Mouse (Mus musculus) midbrain, embryonic 16.5 days (tissue): ENCODE measurements at regions not wholly inside any gene's neighbourhood (a gene's known extent, or its start where the extent isn't known, plus 50 kb on each side); places are given as distances from the start of the nearest gene placed in this dataset.
"Not testable (repeated sequence)": the region's sequence is repeated elsewhere in the genome, so short reads cannot be mapped to it uniquely, and the experiment has no call there.

ENCODE experiments used
- ATAC-seq: fragments of 200-750 bp; cut with Nextera tagmentation; 2 replicates; pipeline ENCODE4 v1.8.0; 2017; ENCODE audit warnings: moderate TSS enrichment
- H3K27ac ChIP-seq: fragments of 300-500 bp; sonication (generic); 2 replicates; pipeline ENCODE4 v1.5.1; 2014; ENCODE audit warnings: mild to moderate bottlenecking, low read length, mixed read lengths
- H3K27me3 ChIP-seq: fragments of 300-500 bp; sonication (generic); 2 replicates; pipeline ENCODE4 v1.6.1; 2014; ENCODE audit warnings: low read depth, low read length, mixed read lengths; ENCODE audit not compliant: control insufficient read depth, insufficient read depth
- H3K36me3 ChIP-seq: fragments of 300-500 bp; sonication (generic); 2 replicates; pipeline ENCODE4 v1.6.1; 2014; ENCODE audit warnings: mild to moderate bottlenecking, low read length, moderate library complexity, mixed read lengths; ENCODE audit not compliant: control insufficient read depth, insufficient read depth
- H3K4me1 ChIP-seq: fragments of 300-500 bp; sonication (generic); 2 replicates; pipeline ENCODE4 v1.6.1; 2014; ENCODE audit warnings: mild to moderate bottlenecking, low read length, mixed read lengths; ENCODE audit not compliant: control insufficient read depth, insufficient read depth
- H3K4me2 ChIP-seq: fragments of 300-500 bp; sonication (generic); 2 replicates; pipeline ENCODE4 v1.6.1; 2014; ENCODE audit warnings: mild to moderate bottlenecking, low read length, mixed read lengths
- H3K4me3 ChIP-seq: fragments of 300-500 bp; sonication (generic); 2 replicates; pipeline ENCODE4 v1.5.1; 2014; ENCODE audit warnings: low read depth, mild to moderate bottlenecking, low read length, moderate library complexity, mixed read lengths
- H3K9ac ChIP-seq: fragments of 300-500 bp; sonication (generic); 2 replicates; pipeline ENCODE4 v1.6.1; 2014; ENCODE audit warnings: low read depth, low read length, mixed read lengths
- H3K9me3 ChIP-seq: fragments of 300-500 bp; sonication (generic); replicated peaks from 2 replicates; pipeline ENCODE4 v1.6.1; 2014; ENCODE audit warnings: mild to moderate bottlenecking, low read length, mixed read lengths; ENCODE audit not compliant: control insufficient read depth, poor library complexity, severe bottlenecking
- WGBS: fragments of 180-500 bp; shearing (Covaris S2); extraction: QIAGEN DNeasy Blood & Tissue Kit; methylation state at CpG from one replicate; pipeline ENCODE4 v1.1.7; 2014; 5-methylcytosine and 5-hydroxymethylcytosine counted together

DNA sequence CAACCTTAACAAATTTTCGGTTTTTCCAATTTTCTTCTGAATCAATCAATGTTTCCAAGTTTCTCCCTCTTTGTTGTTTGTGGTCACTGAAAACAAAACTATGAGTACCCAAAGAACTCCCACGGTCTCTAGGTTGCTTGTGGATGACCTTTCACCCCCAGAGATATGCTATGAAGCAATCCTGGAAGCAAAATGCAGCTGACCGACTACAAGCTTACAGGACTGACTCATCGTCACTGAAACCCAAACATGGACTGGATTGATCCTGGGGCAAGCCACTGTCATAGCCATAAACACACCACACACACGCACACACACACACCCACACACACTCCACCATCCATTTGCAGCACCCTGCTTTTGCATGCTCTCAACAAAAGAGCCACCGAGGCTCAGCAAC lies 134.7 kb upstream of the Fam3c start:
- WGBS: 88% methylated on average over 6 of the region's 6 CpGs
- Histone ChIP-seq H3K9ac (no peak overlapping the region), H3K4me3 (no peak overlapping the region), H3K4me2 (no peak overlapping the region), H3K27me3 (no peaks in the 10 kb centered on the region), H3K36me3 (no peaks in the 10 kb centered on the region), H3K27ac (no peak overlapping the region), H3K4me1 (no peaks in the 10 kb centered on the region), H3K9me3 (no peaks in the 10 kb centered on the region)
- no peak for ATAC-seq

DNA sequence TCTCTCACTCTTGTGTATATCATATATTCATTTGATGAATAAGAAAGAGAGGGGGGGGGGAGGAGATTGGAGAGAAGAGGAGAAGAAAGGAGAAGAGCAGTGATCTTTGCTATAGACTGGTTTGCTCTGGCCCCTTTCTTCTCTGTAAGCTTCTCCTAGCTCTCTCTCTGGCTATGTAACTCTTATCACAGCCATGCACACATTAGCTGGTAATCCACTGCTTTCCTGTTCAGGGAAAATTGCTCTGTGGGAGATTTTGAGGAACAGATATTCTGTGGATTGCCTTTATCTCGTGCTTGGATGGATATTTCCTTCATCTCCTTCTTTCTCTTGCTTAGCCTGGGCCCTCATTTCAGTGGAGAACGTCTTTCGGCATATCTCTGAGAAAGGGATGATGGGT lies 131.4 kb upstream of the Fam3c start:
- H3K27ac ChIP-seq: no peak overlapping the region
- no peak overlapping the region for H3K4me2 ChIP-seq
- H3K4me3 ChIP-seq: no peak overlapping the region
- no peak overlapping the region for H3K9ac ChIP-seq
- H3K27me3 ChIP-seq: no peaks in the 10 kb centered on the region
- H3K36me3 ChIP-seq: no peaks in the 10 kb centered on the region
- 71% methylated on average over 3 of the region's 3 CpGs for WGBS
- ATAC-seq: no peak
- H3K9me3 ChIP-seq: no peaks in the 10 kb centered on the region
- H3K4me1 ChIP-seq: no peaks in the 10 kb centered on the region

DNA sequence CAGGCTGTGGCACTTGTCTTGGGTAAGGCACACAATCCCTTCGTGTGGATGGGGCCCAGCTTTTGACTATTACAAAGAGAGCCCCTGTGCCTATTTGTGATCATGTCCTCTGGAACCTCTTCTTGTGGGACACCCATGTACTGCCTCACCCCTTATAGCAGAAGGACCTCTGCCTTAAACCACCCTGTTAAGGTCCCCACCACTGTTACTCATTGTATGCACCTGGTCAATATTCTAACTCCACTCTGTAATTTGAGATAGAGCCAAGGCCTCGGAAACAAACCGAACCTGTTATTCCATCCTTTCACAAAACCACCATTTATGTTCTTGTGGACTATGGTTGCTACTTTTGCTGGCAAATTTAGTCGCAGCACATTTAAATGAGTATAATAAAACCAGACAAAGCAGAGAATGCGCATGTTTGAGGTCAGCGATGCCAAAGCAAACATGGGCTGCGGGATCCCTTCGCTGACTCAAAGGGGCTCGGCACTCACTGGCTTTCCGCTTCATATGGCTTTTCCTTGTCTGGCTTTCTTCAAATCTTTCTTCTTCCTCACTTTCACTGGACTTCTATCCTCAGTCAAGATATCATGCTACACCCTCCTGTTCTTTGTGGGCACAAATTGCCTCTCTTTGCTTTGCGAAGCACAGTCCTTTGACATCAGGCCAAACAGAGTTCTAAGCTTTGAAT lies 129.9 kb upstream of the Fam3c start:
- no peak overlapping the region for H3K4me3 ChIP-seq
- no peaks in the 10 kb centered on the region; the same call in 1 of the 2 replicates for H3K9me3 ChIP-seq
- no peaks in the 10 kb centered on the region for H3K36me3 ChIP-seq
- no peak overlapping the region for H3K27ac ChIP-seq
- no peak overlapping the region for H3K9ac ChIP-seq
- H3K27me3 ChIP-seq: no peaks in the 10 kb centered on the region
- 78% methylated on average over 11 of the region's 11 CpGs for WGBS
- no peaks in the 10 kb centered on the region for H3K4me1 ChIP-seq
- H3K4me2 ChIP-seq: no peak overlapping the region
- ATAC-seq: no peak

DNA sequence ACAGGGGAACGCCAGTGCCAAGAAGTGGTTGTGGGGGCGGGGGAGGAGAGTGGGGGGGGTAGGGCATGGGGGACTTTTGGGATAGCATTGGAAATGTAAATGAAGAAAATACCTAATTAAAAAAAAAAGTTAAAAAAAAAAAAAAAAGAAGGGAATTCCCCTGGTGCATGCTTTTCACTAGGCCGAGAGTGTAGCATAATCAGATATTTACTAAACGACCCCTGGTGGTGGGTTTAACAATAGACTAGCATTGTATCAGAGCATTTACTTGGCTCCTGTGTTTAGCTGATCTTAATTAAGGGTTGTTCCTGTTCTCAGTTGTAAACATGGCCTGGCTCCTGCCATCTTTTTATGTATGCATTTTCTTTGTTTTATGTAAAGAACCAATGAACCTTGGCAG lies 126.2 kb upstream of the Fam3c start:
- ATAC-seq, H3K4me2 ChIP-seq, H3K9me3 ChIP-seq, H3K9ac ChIP-seq, H3K4me3 ChIP-seq, H3K36me3 ChIP-seq, H3K27ac ChIP-seq, H3K27me3 ChIP-seq, H3K4me1 ChIP-seq: not testable (repeated sequence)
- 86% methylated on average over 4 of the region's 4 CpGs for WGBS

DNA sequence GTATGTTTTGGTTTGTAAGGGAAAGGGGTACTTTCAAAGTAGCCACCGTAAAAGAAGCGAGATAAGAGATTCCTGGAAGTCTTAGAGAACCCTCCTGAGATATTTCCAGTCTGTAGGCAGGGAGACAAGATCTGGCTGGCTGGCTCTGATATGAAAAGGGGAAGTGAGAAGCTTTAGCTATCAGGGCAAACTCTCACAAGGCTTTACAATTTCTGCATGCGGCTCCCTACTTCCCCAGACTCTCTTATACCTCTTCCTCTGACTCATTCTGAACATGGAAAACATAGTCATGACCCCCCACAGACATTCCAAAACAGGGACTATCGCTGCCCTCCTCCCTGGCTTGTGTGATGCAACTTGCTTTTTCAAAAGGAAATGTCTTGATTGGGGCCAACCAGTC lies 118.6 kb upstream of the Fam3c start:
- Histone ChIP-seq H3K4me1 (no peaks in the 10 kb centered on the region), H3K4me2 (no peak overlapping the region), H3K27me3 (no peaks in the 10 kb centered on the region), H3K9me3 (no peaks in the 10 kb centered on the region), H3K9ac (no peak overlapping the region), H3K27ac (no peak overlapping the region), H3K36me3 (no peaks in the 10 kb centered on the region), H3K4me3 (no peak overlapping the region)
- 94% methylated on average over 4 of the region's 4 CpGs for WGBS
- no peak for ATAC-seq

DNA sequence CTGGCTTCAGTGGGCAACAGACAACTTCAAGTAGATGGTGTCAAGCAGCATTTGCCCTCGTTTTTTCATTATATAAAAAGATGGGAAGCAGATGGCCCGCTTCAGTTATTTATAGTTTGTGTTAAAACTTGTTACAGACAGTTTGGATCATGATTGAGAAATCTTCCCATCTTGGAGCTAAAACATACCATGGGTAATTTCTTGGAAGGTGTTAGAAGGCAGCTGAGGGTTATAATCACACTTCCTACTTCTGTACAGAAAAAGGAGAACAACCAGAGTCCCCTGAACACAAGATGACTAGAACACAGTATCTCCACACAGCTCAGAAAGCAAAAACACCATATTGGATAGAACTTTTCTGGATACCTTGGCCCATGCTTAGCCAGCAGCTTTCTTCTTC lies 118.0 kb upstream of the Fam3c start:
- H3K9me3 ChIP-seq: no peaks in the 10 kb centered on the region
- ATAC-seq: no peak
- no peaks in the 10 kb centered on the region for H3K4me1 ChIP-seq
- no peak overlapping the region for H3K27ac ChIP-seq
- no peaks in the 10 kb centered on the region for H3K27me3 ChIP-seq
- H3K9ac ChIP-seq: no peak overlapping the region
- 80% methylated on average over 2 of the region's 2 CpGs for WGBS
- no peak overlapping the region for H3K4me3 ChIP-seq
- H3K4me2 ChIP-seq: no peak overlapping the region
- no peaks in the 10 kb centered on the region for H3K36me3 ChIP-seq

DNA sequence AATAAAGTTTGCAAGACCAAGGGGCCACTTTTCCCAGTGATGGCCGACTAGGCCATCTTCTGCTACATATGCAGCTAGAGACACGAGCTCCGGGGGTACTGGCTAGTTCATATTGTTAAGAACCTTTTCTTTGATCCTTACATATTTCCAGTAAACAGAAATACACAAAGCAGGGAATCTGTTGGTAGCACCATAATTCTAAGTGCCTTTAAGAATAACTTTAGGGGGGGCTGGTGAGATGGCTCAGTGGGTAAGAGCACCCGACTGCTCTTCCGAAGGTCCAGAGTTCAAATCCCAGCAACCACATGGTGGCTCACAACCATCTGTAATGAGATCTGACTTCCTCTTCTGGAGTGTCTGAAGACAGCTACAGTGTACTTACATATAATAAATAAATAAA lies 116.4 kb upstream of the Fam3c start:
- H3K4me3 ChIP-seq, H3K4me2 ChIP-seq, H3K27me3 ChIP-seq, H3K27ac ChIP-seq, H3K9ac ChIP-seq, H3K9me3 ChIP-seq, H3K36me3 ChIP-seq, ATAC-seq, H3K4me1 ChIP-seq: not testable (repeated sequence)
- WGBS: 90% methylated on average over 5 of the region's 5 CpGs

DNA sequence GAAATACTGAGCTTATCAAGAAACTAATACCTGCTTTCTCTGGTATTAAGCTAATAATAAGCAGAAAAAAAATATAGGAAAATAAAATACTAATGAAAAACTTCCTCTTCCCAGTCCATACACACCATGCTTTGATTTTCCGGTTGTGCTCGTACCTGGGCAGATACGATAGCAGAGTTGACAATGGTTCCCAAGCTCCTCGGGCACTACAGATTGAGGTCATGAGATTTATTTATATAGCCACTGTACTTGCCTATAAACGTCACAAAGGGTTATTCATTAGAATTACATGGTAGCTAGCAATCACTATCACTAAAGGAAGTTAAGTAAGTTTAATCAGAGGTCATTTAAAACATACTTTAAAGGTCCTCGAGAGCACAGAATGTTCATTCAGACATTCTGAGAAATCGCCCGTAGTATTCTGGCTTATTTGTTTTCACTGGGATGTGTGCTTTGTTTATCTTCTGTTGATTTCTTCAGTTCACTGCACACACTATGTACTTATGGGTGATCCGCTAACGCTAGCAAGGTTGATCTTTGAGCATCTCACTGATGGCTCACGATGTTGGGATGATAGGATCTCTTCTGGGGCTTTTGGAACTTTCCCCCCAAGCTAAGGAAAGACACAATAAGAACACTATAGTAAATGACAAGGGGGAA lies 111.4 kb upstream of the Fam3c start:
- H3K27me3 ChIP-seq: no peaks in the 10 kb centered on the region
- H3K36me3 ChIP-seq: no peaks in the 10 kb centered on the region
- WGBS: 91% methylated on average over 11 of the region's 11 CpGs
- no peaks in the 10 kb centered on the region for H3K4me1 ChIP-seq
- H3K27ac ChIP-seq: no peak overlapping the region
- H3K9ac ChIP-seq: no peak overlapping the region
- no peaks in the 10 kb centered on the region for H3K9me3 ChIP-seq
- no peak overlapping the region for H3K4me3 ChIP-seq
- no peak for ATAC-seq
- H3K4me2 ChIP-seq: no peak overlapping the region

DNA sequence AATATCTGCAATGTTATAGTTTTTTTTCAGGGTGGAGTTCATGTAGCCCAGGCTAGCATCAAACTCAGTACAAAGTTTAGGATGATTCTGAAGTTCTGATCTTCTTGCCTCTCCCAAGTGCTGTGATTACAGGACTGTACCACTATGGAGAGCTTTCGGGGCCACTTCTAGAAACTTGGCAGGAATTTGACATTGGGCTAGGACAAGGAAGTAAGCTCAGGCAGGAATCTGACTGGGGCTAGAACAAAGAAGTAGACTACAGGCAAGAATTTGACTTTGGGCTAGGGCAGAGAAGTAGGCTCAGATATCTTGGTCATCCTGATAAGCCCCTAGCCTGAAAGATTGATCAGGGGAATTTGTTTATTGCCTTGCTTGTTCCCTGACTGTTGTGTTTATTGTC lies 109.9 kb upstream of the Fam3c start:
- Histone ChIP-seq H3K36me3 (no peaks in the 10 kb centered on the region), H3K4me1 (no peaks in the 10 kb centered on the region), H3K9me3 (no peaks in the 10 kb centered on the region), H3K27me3 (no peaks in the 10 kb centered on the region), H3K9ac (no peak overlapping the region), H3K4me2 (no peak overlapping the region), H3K27ac (no peak overlapping the region), H3K4me3 (no peak overlapping the region)
- WGBS: 100% methylated on average over 1 of the region's 1 CpGs
- no peak for ATAC-seq
